Mouse (Mus musculus): ENCODE data around the gene Cox20. TPM values are rescaled to one million over a fixed set of nuclear protein-coding genes. Genes with fewer than 3 reads are reported as not detected.

Cox20 gene
- total RNA-seq, 2 experiments from 2014 or later = 253 to 307 TPM

DNA sequence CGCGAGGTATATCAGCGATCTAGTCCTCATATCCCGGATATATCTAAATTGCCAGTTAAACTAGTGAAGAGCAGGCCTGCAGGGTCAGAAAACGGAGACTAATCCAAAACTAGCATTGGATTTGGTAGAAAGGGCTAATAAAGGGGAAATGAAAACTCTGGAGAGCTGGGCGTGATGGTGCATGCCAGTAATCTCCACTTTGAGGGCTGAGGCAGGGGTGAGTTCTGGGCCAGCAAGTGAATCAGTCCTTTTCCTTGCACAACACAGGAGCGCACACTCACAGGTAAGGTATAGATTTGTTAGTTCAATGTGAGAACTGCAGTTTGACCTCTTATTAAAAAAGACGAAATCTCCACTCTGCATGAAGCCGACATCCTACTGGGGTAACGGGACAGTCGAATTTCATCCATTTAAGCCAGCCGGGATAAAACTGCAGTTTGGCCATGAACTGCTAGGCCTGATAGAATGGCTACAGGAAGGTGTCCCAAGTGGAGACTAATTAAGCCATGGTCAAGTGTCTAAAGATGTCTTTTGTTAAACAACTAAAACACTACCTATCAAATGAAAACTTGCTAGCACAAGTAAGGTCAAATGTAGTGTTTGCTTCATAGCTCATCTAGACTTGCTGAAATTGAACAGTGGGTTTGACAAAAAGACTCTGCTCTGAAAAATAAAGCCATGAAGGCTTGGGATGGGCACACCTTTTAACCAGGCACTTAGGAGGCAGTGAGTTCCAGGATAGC is 536 bp downstream of the Cox20 start:
- ATAC-seq (replicated peaks; ENCODE audit: low FRiP score, low TSS enrichment, poor library complexity, severe bottlenecking) = peak; percentile 10; the same call in 1 of the 2 replicates

DNA sequence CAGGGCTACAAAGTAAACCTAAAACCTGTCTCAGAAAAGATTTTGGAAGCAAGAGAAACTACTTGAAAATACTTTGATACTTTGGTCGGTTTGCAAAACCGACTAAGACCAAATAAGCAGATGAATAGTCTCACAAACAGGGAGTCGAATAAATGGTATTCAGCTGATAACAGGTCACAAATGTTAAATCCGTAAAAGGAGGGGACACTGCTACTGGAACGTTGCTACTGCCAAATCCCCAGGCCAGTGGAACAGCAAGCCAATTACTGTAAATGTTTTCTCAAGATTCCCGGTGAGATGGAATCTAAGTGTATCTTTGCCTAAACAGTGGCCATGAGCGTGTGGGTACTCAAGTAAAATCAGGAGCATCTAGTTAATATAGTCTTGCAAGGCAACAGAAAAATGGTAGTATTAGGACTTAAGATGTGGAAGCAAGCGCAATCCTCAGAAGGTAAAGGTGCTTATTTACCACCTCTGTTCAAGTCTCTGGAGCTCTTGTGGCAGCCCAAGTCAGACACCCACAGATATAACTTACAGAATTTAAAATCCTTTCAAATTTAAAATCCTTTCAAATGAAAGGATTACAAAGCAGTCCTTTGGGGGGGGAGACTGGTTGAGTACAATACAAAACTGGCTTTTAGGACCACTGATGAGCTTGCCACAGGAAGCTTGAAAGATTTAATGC is 1.2 kb downstream of the Cox20 start:
- ATAC-seq (replicated peaks; ENCODE audit: low FRiP score, low TSS enrichment, poor library complexity, severe bottlenecking) = no peak

- ATAC-seq (replicated peaks; ENCODE audit: low FRiP score, low TSS enrichment, poor library complexity, severe bottlenecking) = no peak
Measured at GRCm38 (mm10) chr1:178320723-178321590, 2.0 kb downstream of the Cox20 start.

DNA sequence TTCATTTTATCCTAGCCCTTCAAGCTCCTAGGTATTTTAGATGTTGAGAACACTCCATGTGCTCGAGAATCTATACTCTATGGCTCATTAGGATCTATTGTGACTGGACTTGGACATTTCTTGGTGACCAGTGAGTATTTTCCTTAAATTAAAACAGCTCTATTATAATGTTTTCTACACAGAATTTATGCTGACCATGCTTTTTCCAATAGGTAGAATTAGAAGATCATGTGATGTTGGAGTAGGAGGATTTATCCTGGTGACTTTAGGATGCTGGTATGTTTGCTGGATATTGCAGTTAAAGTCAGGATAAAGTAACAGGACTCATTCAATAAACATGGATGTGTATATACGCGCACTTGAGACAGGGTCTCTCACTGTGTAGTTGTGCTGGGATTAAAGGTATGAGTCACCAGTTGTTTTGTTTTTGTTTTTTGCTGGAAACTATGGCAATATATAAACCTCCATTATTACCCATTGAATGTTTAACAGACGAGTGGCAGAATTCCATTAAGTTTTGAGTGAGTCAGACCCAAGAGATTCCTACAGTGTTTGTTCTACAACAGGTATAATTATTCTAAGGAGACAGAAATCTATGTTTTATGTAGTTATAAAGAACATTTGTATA is 2.9 kb downstream of the Cox20 start:
- ATAC-seq (replicated peaks; ENCODE audit: low FRiP score, low TSS enrichment, poor library complexity, severe bottlenecking) = no peak

GRCm38 (mm10) chr1:178323235-178323634 is 4.3 kb downstream of the Cox20 start:
- ATAC-seq (replicated peaks; ENCODE audit: low FRiP score, low TSS enrichment, poor library complexity, severe bottlenecking) = no peak

DNA sequence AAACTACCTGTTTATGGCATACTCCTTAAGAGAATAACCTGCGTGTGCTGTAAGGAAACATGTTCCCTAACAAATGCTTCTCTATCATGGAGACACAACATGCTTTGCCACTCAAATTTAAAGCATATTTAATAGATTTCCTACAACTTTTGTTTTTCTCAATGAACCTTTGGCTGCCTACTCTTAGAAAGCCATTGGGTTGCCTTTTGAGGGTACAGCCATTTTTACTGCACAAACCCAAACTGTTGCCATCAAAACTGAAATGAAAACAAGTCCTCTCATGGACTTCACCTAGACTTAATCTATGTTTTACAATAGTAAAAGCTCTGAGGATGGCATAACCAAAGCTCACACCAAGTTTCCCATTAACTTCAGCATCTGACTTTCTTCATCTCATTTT is 5.6 kb downstream of the Cox20 start:
- ATAC-seq (replicated peaks; ENCODE audit: low FRiP score, low TSS enrichment, poor library complexity, severe bottlenecking) = no peak

DNA sequence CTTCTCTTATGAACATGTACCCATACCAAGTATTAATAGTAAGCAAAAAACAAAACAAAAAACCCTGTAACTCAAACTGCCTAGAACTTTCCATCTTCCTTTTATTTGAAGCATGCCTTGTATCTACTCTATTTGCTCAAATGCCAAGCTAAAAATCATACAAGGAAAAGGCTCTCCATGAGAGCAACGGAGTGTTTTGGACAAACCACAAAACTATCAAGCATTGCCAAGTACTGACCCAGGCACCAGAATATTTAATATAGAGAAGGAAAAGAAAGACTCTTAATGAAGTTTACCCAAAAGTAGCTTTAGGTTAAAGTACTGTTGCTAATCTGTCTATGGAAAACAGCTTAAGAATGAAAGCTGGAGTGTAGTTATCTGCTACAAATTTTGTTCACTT is 7.4 kb downstream of the Cox20 start:
- ATAC-seq (replicated peaks; ENCODE audit: low FRiP score, low TSS enrichment, poor library complexity, severe bottlenecking) = no peak

DNA sequence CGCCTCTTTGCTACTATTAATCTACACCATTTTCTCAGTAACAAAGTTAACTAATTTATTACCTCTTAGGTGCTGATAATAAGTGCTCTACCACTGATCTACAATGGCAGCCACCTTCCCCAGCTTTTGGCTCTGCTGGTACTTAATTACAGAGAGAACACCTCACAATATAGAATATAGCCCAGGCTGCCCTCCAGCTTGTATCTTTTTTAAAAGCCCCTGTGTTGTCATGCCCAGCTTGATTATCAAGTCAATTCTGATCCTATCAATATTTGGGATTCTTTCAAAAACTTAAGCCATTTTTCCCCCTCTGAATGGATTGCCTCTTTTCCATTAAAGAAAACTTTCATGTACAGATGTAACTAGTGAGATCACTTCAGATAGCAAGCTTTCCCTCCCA is 8.0 kb downstream of the Cox20 start:
- no peak for ATAC-seq (replicated peaks; ENCODE audit: low FRiP score, low TSS enrichment, poor library complexity, severe bottlenecking)

GRCm38 (mm10) chr1:178329017-178329416 is 10.1 kb downstream of the Cox20 start:
- no peak for ATAC-seq (replicated peaks; ENCODE audit: low FRiP score, low TSS enrichment, poor library complexity, severe bottlenecking)

DNA sequence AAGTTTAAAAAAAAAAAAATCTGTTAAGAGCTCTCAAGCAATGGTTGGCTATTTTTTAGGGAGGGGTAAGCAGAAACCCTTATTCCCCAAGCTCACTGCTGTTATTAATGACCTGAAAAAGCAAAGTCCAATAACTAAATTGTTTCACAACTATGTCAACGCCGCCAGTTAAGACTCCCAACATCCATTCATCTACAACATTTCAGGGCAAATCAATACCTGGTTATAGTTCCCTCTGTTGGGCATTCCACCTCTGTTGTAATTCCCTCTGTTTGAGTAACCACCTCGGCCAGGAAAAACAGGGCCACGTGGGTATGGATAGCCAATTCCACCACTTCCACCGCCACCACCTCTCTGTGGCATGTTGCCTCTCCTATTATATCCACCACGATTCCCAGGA is 11.0 kb downstream of the Cox20 start:
- no peak for ATAC-seq (replicated peaks; ENCODE audit: low FRiP score, low TSS enrichment, poor library complexity, severe bottlenecking)

DNA sequence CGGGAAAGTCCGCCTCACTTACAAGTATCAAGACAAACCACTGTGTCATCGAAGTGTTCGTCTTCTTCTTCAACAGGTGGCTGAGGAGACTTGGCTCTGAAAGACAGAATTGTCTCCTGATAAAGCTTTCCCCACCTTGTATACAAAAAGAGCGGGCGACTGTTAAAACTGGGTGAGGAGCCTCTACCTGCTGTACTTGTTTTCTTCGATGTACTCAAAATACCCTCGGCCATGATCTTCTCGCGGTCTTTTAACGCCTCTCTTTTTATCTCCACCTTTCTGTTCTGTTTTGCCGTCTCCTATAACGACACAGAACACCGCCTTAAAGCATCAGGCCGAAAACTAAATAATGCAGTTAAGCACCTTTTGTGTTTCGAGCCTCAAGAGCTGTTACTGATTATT is 16.9 kb downstream of the Cox20 start:
- ATAC-seq (replicated peaks; ENCODE audit: low FRiP score, low TSS enrichment, poor library complexity, severe bottlenecking) = 0 out of 2 replicates have a peak, but pooled peaks have one; percentile 4

GRCm38 (mm10) chr1:178336289-178336775 is 17.4 kb downstream of the Cox20 start:
- peak; percentile 75 for ATAC-seq (replicated peaks; ENCODE audit: low FRiP score, low TSS enrichment, poor library complexity, severe bottlenecking)

GRCm38 (mm10) chr1:178336777-178337481 is 18.0 kb downstream of the Cox20 start:
- peak; percentile 6; the same call in 1 of the 2 replicates for ATAC-seq (replicated peaks; ENCODE audit: low FRiP score, low TSS enrichment, poor library complexity, severe bottlenecking)

DNA sequence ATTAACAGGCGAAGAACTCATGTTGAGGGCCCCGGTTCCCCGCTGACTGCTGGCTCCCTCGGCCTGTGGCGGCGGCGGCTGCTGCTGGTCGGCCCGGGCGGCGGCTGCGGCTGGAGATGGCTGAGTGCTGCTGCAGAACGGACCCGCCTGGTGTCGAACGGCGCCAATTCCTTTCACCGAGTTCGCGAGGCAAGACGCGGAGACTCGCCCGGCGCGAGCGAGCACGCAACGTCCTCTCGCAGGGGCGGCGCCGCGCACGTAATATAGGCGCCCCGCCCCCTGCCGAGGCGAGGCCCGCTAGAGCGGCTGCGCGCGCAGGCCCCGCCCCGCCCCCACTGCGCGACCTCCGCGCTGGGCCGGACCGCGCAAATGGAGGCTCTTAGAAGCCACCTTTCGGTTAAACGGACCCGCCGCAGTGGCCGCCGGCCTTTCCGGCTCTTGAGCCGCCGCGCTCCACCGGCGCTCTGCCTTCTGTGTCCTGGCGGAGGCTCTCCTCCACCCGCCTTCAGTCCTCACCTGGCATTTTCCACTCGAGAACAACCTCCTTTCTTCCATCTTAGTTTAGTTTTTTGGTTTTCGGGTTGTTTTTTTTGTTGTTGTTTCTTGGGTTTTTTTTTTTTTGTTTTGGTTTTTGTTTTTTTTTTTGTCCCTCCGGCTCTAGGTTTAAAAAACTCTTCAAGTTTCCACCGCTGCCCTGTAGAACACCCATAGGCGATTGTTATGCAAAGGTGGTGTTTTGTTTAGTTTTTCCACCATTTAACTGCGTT is 18.8 kb downstream of the Cox20 start, which contains the start of gene Hnrnpu:
Gene Hnrnpu, minus strand, starts transcription at position 247 of the 767 bp plus-strand sequence.
- ATAC-seq (replicated peaks; ENCODE audit: low FRiP score, low TSS enrichment, poor library complexity, severe bottlenecking) = peak; percentile 77

- no peak for ATAC-seq (replicated peaks; ENCODE audit: low FRiP score, low TSS enrichment, poor library complexity, severe bottlenecking)
Measured at GRCm38 (mm10) chr1:178338318-178338641, 19.4 kb downstream of the Cox20 start.

- no peak for ATAC-seq (replicated peaks; ENCODE audit: low FRiP score, low TSS enrichment, poor library complexity, severe bottlenecking)
Measured at GRCm38 (mm10) chr1:178340213-178340612, 21.3 kb downstream of the Cox20 start.

DNA sequence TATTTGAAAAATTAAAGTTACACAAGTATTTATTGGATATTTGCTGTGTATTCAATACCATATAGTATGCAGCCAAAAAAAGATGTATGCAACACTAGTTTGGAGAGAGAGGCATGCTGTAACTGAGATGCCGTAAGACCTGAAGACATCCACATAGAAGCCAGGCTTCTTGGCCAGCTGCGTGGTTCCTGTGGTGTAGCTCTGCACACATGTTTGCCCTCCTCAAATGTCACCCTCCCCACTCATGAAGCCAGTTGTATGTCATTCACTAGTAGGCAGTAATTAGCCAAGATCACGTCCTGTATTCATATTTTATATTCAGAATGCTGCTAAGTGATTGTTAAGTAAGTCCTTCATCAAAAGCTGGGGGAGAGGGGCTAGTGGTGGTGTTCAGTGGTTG is 22.5 kb downstream of the Cox20 start:
- ATAC-seq (replicated peaks; ENCODE audit: low FRiP score, low TSS enrichment, poor library complexity, severe bottlenecking) = no peak

DNA sequence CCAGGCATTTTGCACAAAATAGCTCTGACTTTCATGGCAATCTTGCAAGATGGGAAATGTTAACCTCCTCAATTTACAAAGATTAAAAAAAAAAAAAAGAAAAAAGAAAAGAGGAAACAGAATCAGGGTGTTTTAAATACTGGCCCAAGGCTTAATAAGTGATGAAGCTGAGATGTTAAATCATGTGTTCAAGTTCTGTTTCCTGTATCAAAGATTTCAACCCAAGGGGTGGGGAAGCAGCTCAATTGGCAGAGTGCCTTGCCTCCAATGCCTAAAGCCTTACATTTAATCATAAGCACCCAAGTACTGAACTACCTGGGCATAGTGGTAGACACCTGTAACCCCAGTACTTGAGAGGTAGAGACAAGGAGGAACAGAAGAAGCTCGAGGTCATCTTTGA is 23.1 kb downstream of the Cox20 start:
- ATAC-seq (replicated peaks; ENCODE audit: low FRiP score, low TSS enrichment, poor library complexity, severe bottlenecking) = no peak
